Mouse (Mus musculus): ENCODE results near the gene Cacnb4.

- TF ChIP-seq CTCF (IDR thresholded peaks at IDR 0.05; ENCODE audit: insufficient read depth, low read length) (no peak), POLR2A (IDR thresholded peaks at IDR 0.05; ENCODE audit: borderline replicate concordance, extremely low read depth, low read depth, low read length) (no peak)
These were observed 29.2 kb downstream of the Cacnb4 start for GRCm38 (mm10) chr2:52647255-52647998.
